Mouse (Mus musculus) ES-E14 (cell line): ENCODE results near the gene Man1c1. TPM values are rescaled to one million over a fixed set of nuclear protein-coding genes. Genes with fewer than 3 reads are reported as not detected.

Experiments
- DNase-seq: peaks from one replicate; pipeline ENCODE4 v3.0.0-alpha.2; 2013; ENCODE audit warnings: low read depth, low spot score
- H3K27ac ChIP-seq: 2 replicates; pipeline ENCODE4 v1.5.1; 2012; ENCODE audit warnings: low read depth, mild to moderate bottlenecking, low read length, moderate library complexity, mixed read lengths; ENCODE audit not compliant: poor library complexity, insufficient read depth, severe bottlenecking
- H3K36me3 ChIP-seq: 2 replicates; pipeline ENCODE4 v1.6.1; 2012; ENCODE audit warnings: mild to moderate bottlenecking, low read length, moderate library complexity, mixed read lengths; ENCODE audit not compliant: control insufficient read depth, poor library complexity, insufficient read depth, severe bottlenecking
- H3K4me1 ChIP-seq, 2 experiments: fragments of 150-350 bp in 1 of 2; sonication (generic) in 1 of 2; 2 replicates each; pipeline ENCODE4 v1.6.1; 2012; ENCODE audit warnings: low read length in 2 of 2, mild to moderate bottlenecking in 1 of 2, mixed read lengths in 1 of 2; ENCODE audit not compliant: control insufficient read depth in 2 of 2, insufficient read depth in 2 of 2, poor library complexity in 1 of 2
- H3K4me3 ChIP-seq, 2 experiments: fragments of 150-350 bp in 1 of 2; sonication (generic) in 1 of 2; 2 replicates each; pipeline ENCODE4 v1.5.1; 2012; ENCODE audit warnings: low read length in 2 of 2, low read depth in 1 of 2, mild to moderate bottlenecking in 1 of 2, mixed read lengths in 1 of 2; ENCODE audit not compliant: insufficient read depth in 1 of 2, poor library complexity in 1 of 2, severe bottlenecking in 1 of 2
- H3K9ac ChIP-seq: 2 replicates; pipeline ENCODE4 v1.6.1; 2012; ENCODE audit warnings: low read depth, mild to moderate bottlenecking, low read length, mixed read lengths; ENCODE audit not compliant: poor library complexity, insufficient read depth, severe bottlenecking
- H3K9me3 ChIP-seq: fragments of 150-350 bp; sonication (generic); 2 replicates; pipeline ENCODE4 v1.6.1; 2012; ENCODE audit warnings: low read depth, mild to moderate bottlenecking, low read length; ENCODE audit not compliant: control insufficient read depth, insufficient read depth
- CHD2 ChIP-seq: IDR thresholded peaks from 2 replicates; pipeline ENCODE4 v1.6.1; 2014; ENCODE audit warnings: mild to moderate bottlenecking, low read depth, low read length, inconsistent platforms
- HCFC1 ChIP-seq: IDR thresholded peaks from 2 replicates; pipeline ENCODE4 v1.6.1; 2012; ENCODE audit warnings: low read length, inconsistent platforms, borderline replicate concordance; ENCODE audit not compliant: insufficient read depth
- MAFK ChIP-seq: IDR thresholded peaks from 2 replicates; pipeline ENCODE4 v1.6.1; 2014; ENCODE audit warnings: mild to moderate bottlenecking, low read depth, low read length, inconsistent platforms; ENCODE audit not compliant: insufficient read depth
- ZC3H11A ChIP-seq: IDR thresholded peaks from 2 replicates; pipeline ENCODE4 v1.6.1; 2012; ENCODE audit warnings: low read depth, mild to moderate bottlenecking, inconsistent platforms, low read length, borderline replicate concordance
- ZNF384 ChIP-seq: IDR thresholded peaks from 2 replicates; pipeline ENCODE4 v1.6.1; 2012; ENCODE audit warnings: low read depth, low read length, inconsistent platforms
- in situ Hi-C, 2 experiments: fragments of 600-800 bp; cut with MboI; formaldehyde crosslinking; loops; one replicate each; pipeline ENCODE4 v1.15.1; 2025; ENCODE audit warnings: low sequenced_read_pairs in 2 of 2, inconsistent platforms in 1 of 2; ENCODE audit not compliant: unreplicated experiment in 2 of 2
- total RNA-seq: library from RNA; depleted of rRNA; stranded (reverse); fragments of 300-350 nt; gene quantifications from 2 replicates; pipeline ENCODE4 v1.2.3, GENCODE M21; 2012

Gene Man1c1
- total RNA-seq, 1 experiment, result 6.1 TPM

- Histone ChIP-seq H3K9me3 (no peaks in the 10 kb centered on the region), H3K27ac (no peak overlapping the region), H3K9ac (no peak overlapping the region), H3K36me3 (no peaks in the 10 kb centered on the region), H3K4me3 (no peak overlapping the region), H3K4me1 (peaks cover 0 to 5% of the 10 kb centered on the region in 2 experiments; a peak in 1 of 4 replicates)
- in situ Hi-C loops, result no loop called here
- DNase-seq, result no peak
- TF ChIP-seq ZC3H11A, result no peak
- TF ChIP-seq CHD2, result no peak
- no peak for TF ChIP-seq MAFK
- no peak for TF ChIP-seq ZNF384
Measured at GRCm38 (mm10) chr4:134644410-134644809, 59.7 kb downstream of the Man1c1 start.

- H3K4me1 ChIP-seq, result peaks cover 0 to 5% of the 10 kb centered on the region in 2 experiments; a peak in 1 of 4 replicates
- TF ChIP-seq MAFK, result no peak
- TF ChIP-seq ZC3H11A, result no peak
- TF ChIP-seq ZNF384, result no peak
- no peak overlapping the region for H3K9ac ChIP-seq
- H3K36me3 ChIP-seq, result no peaks in the 10 kb centered on the region
- no peak for DNase-seq
- no peaks in the 10 kb centered on the region for H3K9me3 ChIP-seq
- no peak overlapping the region for H3K27ac ChIP-seq
- in situ Hi-C loops, result no loop called here
- H3K4me3 ChIP-seq, result no peak overlapping the region
Measured at GRCm38 (mm10) chr4:134641711-134642516, 62.2 kb downstream of the Man1c1 start.

DNA sequence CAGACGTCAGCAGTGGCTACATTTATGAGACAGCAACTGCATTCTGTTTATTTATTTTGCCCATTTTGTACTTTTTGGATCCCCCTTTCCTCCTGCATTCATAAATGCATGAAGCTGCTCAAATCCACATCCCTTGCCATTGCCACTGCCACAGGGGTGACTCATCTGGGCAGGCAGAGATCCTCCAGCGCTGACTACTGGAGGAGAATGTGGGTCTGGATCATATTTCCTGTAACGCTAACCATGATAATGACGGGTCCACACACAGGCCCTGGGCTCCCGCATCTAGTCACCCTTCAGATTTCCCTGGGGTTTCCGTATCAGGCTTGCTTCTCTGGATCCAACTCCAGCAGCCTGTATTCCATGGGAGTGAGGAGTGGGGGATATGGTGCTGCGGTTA lies 64.8 kb downstream of the Man1c1 start:
- in situ Hi-C loops, result no loop called here
- H3K36me3 ChIP-seq, result no peaks in the 10 kb centered on the region
- TF ChIP-seq ZNF384 (no peak), MAFK (no peak), ZC3H11A (no peak), HCFC1 (no peak), CHD2 (no peak)
- H3K27ac ChIP-seq, result no peak overlapping the region
- no peak overlapping the region for H3K4me3 ChIP-seq
- no peak overlapping the region for H3K9ac ChIP-seq
- H3K4me1 ChIP-seq, result peaks cover 0 to 8% of the 10 kb centered on the region in 2 experiments; a peak in 1 of 4 replicates
- H3K9me3 ChIP-seq, result no peaks in the 10 kb centered on the region
- no peak for DNase-seq

GRCm38 (mm10) chr4:134638111-134638550 lies 66.0 kb downstream of the Man1c1 start:
- H3K9ac ChIP-seq, result no peak overlapping the region
- H3K9me3 ChIP-seq, result no peaks in the 10 kb centered on the region
- H3K36me3 ChIP-seq, result no peaks in the 10 kb centered on the region
- H3K27ac ChIP-seq, result no peak overlapping the region
- in situ Hi-C loops, result no loop called here
- H3K4me1 ChIP-seq, result peaks cover 0 to 13% of the 10 kb centered on the region in 2 experiments; a peak in 1 of 4 replicates
- H3K4me3 ChIP-seq, result no peak overlapping the region
- TF ChIP-seq HCFC1 (no peak), ZC3H11A (no peak), MAFK (no peak), CHD2 (no peak), ZNF384 (no peak)
- DNase-seq, result no peak

- H3K9me3 ChIP-seq, result no peaks in the 10 kb centered on the region
- H3K4me1 ChIP-seq, result peaks cover 0 to 13% of the 10 kb centered on the region in 2 experiments; a peak in 1 of 4 replicates
- no peak overlapping the region for H3K4me3 ChIP-seq
- no peak overlapping the region for H3K9ac ChIP-seq
- no peak overlapping the region for H3K27ac ChIP-seq
- no peak for DNase-seq
- in situ Hi-C loops, result no loop called here
- TF ChIP-seq HCFC1 (no peak), ZC3H11A (no peak), MAFK (no peak), CHD2 (no peak), ZNF384 (no peak)
- H3K36me3 ChIP-seq, result no peaks in the 10 kb centered on the region
Measured at GRCm38 (mm10) chr4:134636406-134636805, 67.7 kb downstream of the Man1c1 start.
